Mouse (Mus musculus) CH12.LX (cell line): ENCODE results near the gene Tfe3. TPM values are rescaled to one million over a fixed set of nuclear protein-coding genes. Genes with fewer than 3 reads are reported as not detected.
"Not testable (repeated sequence)": the region's sequence is repeated elsewhere in the genome, so short reads cannot be mapped to it uniquely, and the experiment has no call there.

Experiments
- DNase-seq: peaks from one replicate; pipeline ENCODE4 v3.0.0-alpha.2; 2013; ENCODE audit errors: extremely low read depth
- H3K27ac ChIP-seq: 2 replicates; pipeline ENCODE4 v1.5.1; 2012; ENCODE audit warnings: low read depth, mild to moderate bottlenecking, control low read depth, moderate library complexity; ENCODE audit not compliant: insufficient read depth
- H3K27me3 ChIP-seq: replicated peaks from 2 replicates; pipeline ENCODE3; 2012; ENCODE audit warnings: inconsistent platforms
- H3K36me3 ChIP-seq, 2 experiments: replicated peaks in 1 of 2; 2 replicates each; pipeline versions ENCODE3 to v1.6.1; 2012; ENCODE audit warnings: inconsistent platforms in 1 of 2, low read length in 1 of 2, mild to moderate bottlenecking in 1 of 2, mixed read lengths in 1 of 2, moderate library complexity in 1 of 2; ENCODE audit not compliant: control insufficient read depth in 1 of 2, insufficient read depth in 1 of 2
- H3K4me1 ChIP-seq, 2 experiments: 2 replicates each; pipeline ENCODE4 v1.6.1; 2012; ENCODE audit warnings: inconsistent platforms in 1 of 2, moderate library complexity in 1 of 2; ENCODE audit not compliant: insufficient read depth in 2 of 2, control insufficient read depth in 1 of 2
- H3K4me2 ChIP-seq: 2 replicates; pipeline ENCODE4 v1.6.1; 2012; ENCODE audit warnings: low read depth, mild to moderate bottlenecking, control low read depth; ENCODE audit not compliant: poor library complexity, insufficient read depth, severe bottlenecking
- H3K4me3 ChIP-seq, 3 experiments: fragments of 150-350 bp in 1 of 3; sonication (generic) in 1 of 3; replicated peaks in 1 of 3; 2 replicates each; pipeline versions ENCODE3 to v1.5.1; 2011 to 2012; ENCODE audit warnings: low read depth in 2 of 3, low read length in 2 of 3, mild to moderate bottlenecking in 2 of 3, moderate library complexity in 2 of 3, control low read depth in 1 of 3, improper control_type of control experiment in 1 of 3, inconsistent platforms in 1 of 3, mixed read lengths in 1 of 3; ENCODE audit not compliant: poor library complexity in 1 of 3
- H3K79me2 ChIP-seq: replicated peaks from 2 replicates; pipeline ENCODE4 v1.6.1; 2012; ENCODE audit warnings: mild to moderate bottlenecking, moderate library complexity; ENCODE audit not compliant: control insufficient read depth, poor library complexity, insufficient read depth, severe bottlenecking; ENCODE audit errors: extremely low read depth
- H3K9ac ChIP-seq: 2 replicates; pipeline ENCODE4 v1.6.1; 2012; ENCODE audit warnings: low read depth, mild to moderate bottlenecking, control low read depth, moderate library complexity; ENCODE audit not compliant: insufficient read depth
- H3K9me3 ChIP-seq: replicated peaks from 2 replicates; pipeline ENCODE3; 2012; ENCODE audit warnings: low read length, inconsistent platforms, mixed read lengths
- CHD1 ChIP-seq: IDR thresholded peaks from 2 replicates; pipeline ENCODE4 v1.6.1; 2012; ENCODE audit warnings: low read depth, low read length, improper control_type of control experiment, inconsistent platforms
- CTCF ChIP-seq, 2 experiments: IDR thresholded peaks in 1 of 2; conservative IDR thresholded peaks in 1 of 2; 2 replicates each; pipeline ENCODE4 v1.5.1; 2011 to 2012; ENCODE audit warnings: low read depth in 2 of 2, low read length in 2 of 2, improper control_type of control experiment in 1 of 2, inconsistent platforms in 1 of 2, mild to moderate bottlenecking in 1 of 2, moderate library complexity in 1 of 2
- ETS1 ChIP-seq: conservative IDR thresholded peaks from 2 replicates; pipeline ENCODE4 v1.6.1; 2012; ENCODE audit warnings: low read depth, mild to moderate bottlenecking, inconsistent platforms, low read length, improper control_type of control experiment, moderate library complexity
- GABPA ChIP-seq: IDR thresholded peaks from 2 replicates; pipeline ENCODE4 v1.6.1; 2012; ENCODE audit warnings: low read depth, low read length, improper control_type of control experiment, inconsistent platforms; ENCODE audit not compliant: insufficient replicate concordance
- JUND ChIP-seq: conservative IDR thresholded peaks from 2 replicates; pipeline ENCODE4 v1.6.1; 2011; ENCODE audit warnings: low read depth, low read length, improper control_type of control experiment
- NRF1 ChIP-seq: IDR thresholded peaks from 2 replicates; pipeline ENCODE4 v1.6.1; 2014; ENCODE audit warnings: low read depth, mild to moderate bottlenecking, inconsistent platforms, low read length, improper control_type of control experiment, moderate library complexity
- RAD21 ChIP-seq: IDR thresholded peaks from 2 replicates; pipeline ENCODE4 v1.6.1; 2011; ENCODE audit warnings: low read depth, mild to moderate bottlenecking, low read length, improper control_type of control experiment, moderate library complexity
- SIN3A ChIP-seq: IDR thresholded peaks from 2 replicates; pipeline ENCODE4 v1.6.1; 2012; ENCODE audit warnings: low read length, improper control_type of control experiment, inconsistent platforms
- UBTF ChIP-seq: IDR thresholded peaks from 2 replicates; pipeline ENCODE4 v1.6.1; 2012; ENCODE audit warnings: low read depth, mild to moderate bottlenecking, inconsistent platforms, low read length, improper control_type of control experiment, moderate library complexity
- USF2 ChIP-seq: conservative IDR thresholded peaks from 2 replicates; pipeline ENCODE4 v1.6.1; 2011; ENCODE audit warnings: low read depth, low read length, improper control_type of control experiment
- dilution Hi-C: fragments of 300-500 bp; cut with MboI; formaldehyde crosslinking; loops from 2 replicates; pipeline ENCODE4 v1.14.3; 2020; ENCODE audit warnings: low sequenced_read_pairs; ENCODE audit not compliant: extremely low pct_unique_long_range_greater_than_20kb, extremely low pct_ligation_motif_present
- in situ Hi-C: fragments of 300-500 bp; cut with MboI; formaldehyde crosslinking; loops from 3 replicates; pipeline ENCODE4 v1.14.3; 2019; ENCODE audit warnings: low sequenced_read_pairs, low pct_ligation_motif_present, low pct_unique_long_range_greater_than_20kb, mixed read lengths
- polyA plus RNA-seq: library from polyadenylated mRNA; unstranded; fragments of >175 nt; gene quantifications from 2 replicates; pipeline ENCODE4 v1.2.1, GENCODE M21; 2012; ENCODE audit warnings: low read depth; ENCODE audit not compliant: insufficient read length
- total RNA-seq, 2 experiments: library from RNA; depleted of rRNA; stranded (reverse); fragments of 300-350 nt in 1 of 2; fragments of >200 nt in 1 of 2; gene quantifications; 2 replicates each; pipeline ENCODE4 v1.2.3; 2012 to 2014

Gene Tfe3
- total and polyA plus RNA-seq, 3 experiments = 8.3 to 26.0 (median 15.9) TPM

DNA sequence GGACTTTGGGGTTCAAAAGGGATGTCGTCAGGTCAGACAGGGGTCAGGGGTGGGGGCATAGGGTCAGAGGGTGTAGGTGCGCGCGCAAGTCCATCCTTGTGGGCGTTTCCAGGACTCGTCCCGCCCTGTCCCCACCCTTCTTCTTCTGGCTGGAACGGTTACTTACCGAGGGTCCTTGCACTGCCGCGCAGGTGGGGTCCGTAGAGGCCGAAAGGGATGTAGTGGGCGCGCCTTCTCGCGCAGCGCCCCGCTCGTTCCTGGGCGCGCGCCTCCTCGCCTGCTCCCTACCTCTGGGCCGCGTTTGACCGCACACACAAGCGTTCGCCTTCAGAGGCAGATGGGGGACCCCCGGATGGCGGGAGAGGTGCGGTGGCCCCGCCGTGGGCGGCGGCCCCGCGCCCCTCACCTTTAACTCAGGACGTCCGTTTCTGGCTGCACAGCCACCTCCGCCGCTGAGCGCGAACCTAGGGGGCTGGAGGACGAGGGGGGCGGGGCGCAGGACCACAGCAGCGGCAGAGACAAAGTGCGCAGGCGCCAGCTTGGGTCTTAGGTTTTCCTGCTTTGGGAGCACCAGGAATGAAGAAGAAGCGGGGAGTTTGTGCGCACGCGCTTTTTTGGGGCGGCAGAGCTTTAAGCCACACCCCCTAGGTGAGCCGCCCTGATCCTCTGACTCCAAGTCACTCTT lies 11.8 kb upstream of the Tfe3 start, which contains the start of gene Ccdc120:
Gene Ccdc120 (minus strand): TSS at position 474 of the 685 bp plus-strand sequence.
- in situ Hi-C loops (no loop called here), dilution Hi-C loops (no loop called here)
- DNase-seq = peak; percentile 45
- peak within 1 kb of the TSS; percentile 67; the same call in 1 of the 2 replicates for H3K9ac ChIP-seq
- H3K4me1 ChIP-seq = peaks cover 2 to 19% of the 10 kb centered on the region in 2 experiments; a peak in 3 of 4 replicates
- no peaks in the 10 kb centered on the region for H3K27me3 ChIP-seq
- TF ChIP-seq NRF1 (peak; percentile 82), JUND (no peak)
- peak within 1 kb of the TSS; percentile 72 for H3K4me2 ChIP-seq
- H3K27ac ChIP-seq = no peak within 1 kb of the TSS
- no peaks in the 10 kb centered on the region for H3K79me2 ChIP-seq
- H3K36me3 ChIP-seq = no peaks in the 10 kb centered on the region
- peak within 1 kb of the TSS; percentile 49 to 88 (median 64) for H3K4me3 ChIP-seq
- no peaks in the 10 kb centered on the region for H3K9me3 ChIP-seq

DNA sequence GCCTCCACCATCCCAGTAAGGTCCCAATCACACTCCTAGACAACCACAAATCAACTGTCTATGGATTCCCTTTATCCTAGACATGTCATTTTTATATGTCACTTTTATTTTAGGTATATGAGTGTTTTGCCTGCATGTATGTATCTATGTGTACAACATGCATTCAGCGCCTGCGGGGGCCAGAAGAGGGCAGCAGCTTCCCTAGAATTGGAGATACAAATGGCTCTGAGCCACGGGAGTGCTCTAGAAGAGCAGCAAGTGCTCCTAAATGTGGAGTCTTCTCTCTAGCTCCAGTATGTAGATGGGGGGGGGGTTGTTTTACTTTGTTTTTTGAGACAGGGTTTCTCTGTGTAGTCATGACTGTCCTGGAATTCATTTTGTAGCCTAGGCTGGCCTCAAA lies 8.7 kb upstream of the Tfe3 start:
- H3K9me3 ChIP-seq, H3K36me3 ChIP-seq, H3K4me3 ChIP-seq, DNase-seq, H3K27ac ChIP-seq, H3K27me3 ChIP-seq, H3K79me2 ChIP-seq, H3K9ac ChIP-seq, H3K4me2 ChIP-seq, dilution Hi-C loops, in situ Hi-C loops: not testable (repeated sequence)
- TF ChIP-seq RAD21 (peak; percentile 9), CTCF (conservative IDR thresholded peaks at IDR 0.05 in 1 of 2, IDR thresholded peaks at IDR 0.05 in 1 of 2; ENCODE audit: low read depth in 2 of 2, low read length in 2 of 2) (peak in 1 of 2 experiments; percentile 42; a peak in 2 of 4 replicates)
- peaks cover 0 to 11% of the 10 kb centered on the region in 2 experiments; a peak in 3 of 4 replicates for H3K4me1 ChIP-seq

DNA sequence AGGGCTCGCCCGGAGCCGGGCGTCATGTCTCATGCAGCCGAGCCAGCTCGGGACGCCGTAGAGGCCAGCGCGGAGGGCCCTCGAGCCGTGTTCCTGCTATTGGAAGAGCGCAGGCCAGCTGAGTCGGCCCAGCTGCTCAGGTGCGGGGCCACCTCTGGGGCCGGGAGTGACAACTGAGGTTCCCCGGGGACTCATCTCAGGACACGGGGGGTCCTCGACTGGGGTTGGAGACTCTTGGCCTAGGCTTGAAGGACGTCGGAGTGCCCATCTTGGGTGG lies 499 bp downstream of the Tfe3 start:
- H3K27ac ChIP-seq = peak overlapping the region; percentile 49; the same call in 1 of the 2 replicates
- in situ Hi-C loops = no loop called here
- H3K4me3 ChIP-seq = peak overlapping the region; percentile 66 to 88 (median 70)
- peaks cover 20 to 25% of the 10 kb centered on the region in 2 experiments for H3K36me3 ChIP-seq
- H3K9ac ChIP-seq = peak overlapping the region; percentile 66
- peak overlapping the region; percentile 41; the same call in 1 of the 2 replicates for H3K4me2 ChIP-seq
- peaks cover 20% of the 10 kb centered on the region for H3K79me2 ChIP-seq
- no peak for TF ChIP-seq CHD1
- no peak for TF ChIP-seq GABPA
- peak; percentile 45; the same call in 1 of the 2 replicates for TF ChIP-seq SIN3A
- no peak for TF ChIP-seq CTCF (conservative IDR thresholded peaks at IDR 0.05 in 1 of 2, IDR thresholded peaks at IDR 0.05 in 1 of 2; ENCODE audit: low read depth in 2 of 2, low read length in 2 of 2)
- 0 out of 2 replicates have a peak, but pooled peaks have one; percentile 2 for TF ChIP-seq ETS1
- TF ChIP-seq USF2 = no peak
- TF ChIP-seq RAD21 = no peak
- no peak for TF ChIP-seq UBTF
- peaks cover 2 to 19% of the 10 kb centered on the region in 2 experiments; a peak in 3 of 4 replicates for H3K4me1 ChIP-seq
- no peaks in the 10 kb centered on the region for H3K9me3 ChIP-seq
- dilution Hi-C loops = no loop called here
- no peak for DNase-seq
- no peaks in the 10 kb centered on the region for H3K27me3 ChIP-seq
